Mouse (Mus musculus): ENCODE results near the gene Sstr3. TPM values are rescaled to one million over a fixed set of nuclear protein-coding genes. Genes with fewer than 3 reads are reported as not detected.

The Sstr3 gene
- total RNA-seq, 1 experiment from 2014 or later: 0.10 TPM

Other genes starting within 250 kb of the Sstr3 start
- gene Csf2rb2, start 239.0 kb downstream of the Sstr3 start, total RNA-seq (2017): 7.1 to 15.7 TPM (median 8.0 TPM) in 3 replicates
- gene Csf2rb, start 218.9 kb downstream of the Sstr3 start, total RNA-seq (2017): 52.3 to 134 TPM (median 103 TPM) in 3 replicates
- gene Tex33, start 148.8 kb downstream of the Sstr3 start, total RNA-seq (2017): 5.0 TPM in 1 of 3 replicates, not detected in the others
- 2.2 TPM in 1 of 3 replicates, not detected in the others for gene Tst, start 138.8 kb downstream of the Sstr3 start, total RNA-seq (2017)
- 5.8 to 10.2 TPM (median 8.7 TPM) in 3 replicates for gene Mpst, start 138.3 kb downstream of the Sstr3 start, total RNA-seq (2017)
- 4.6 to 6.1 TPM (median 5.0 TPM) in 3 replicates for gene Kctd17, start 116.1 kb downstream of the Sstr3 start, total RNA-seq (2017)
- gene Tmprss6, start 76.1 kb downstream of the Sstr3 start, total RNA-seq (2017): 0.58 TPM in 1 of 3 replicates, not detected in the others
- gene Il2rb, start 49.4 kb downstream of the Sstr3 start, total RNA-seq (2017): 102 to 350 TPM (median 102 TPM) in 3 replicates
- gene C1qtnf6, start 13.3 kb downstream of the Sstr3 start, total RNA-seq (2017): 0.67 to 0.87 TPM in 2 of 3 replicates, not detected in the other
- 125 to 216 TPM (median 199 TPM) in 3 replicates for gene Rac2, start 28.1 kb upstream of the Sstr3 start, total RNA-seq (2017)
- gene Cyth4, start 52.4 kb upstream of the Sstr3 start, total RNA-seq (2017): 298 to 420 TPM (median 312 TPM) in 3 replicates
- gene Elfn2, start 174.1 kb upstream of the Sstr3 start, total RNA-seq (2017): not detected in 3 replicates
- gene Mfng, start 228.8 kb upstream of the Sstr3 start, total RNA-seq (2017): 19.9 to 42.9 TPM (median 22.6 TPM) in 3 replicates

Data from monocyte, adult 5-6 weeks (primary cell).